Mouse (Mus musculus) liver, embryonic 13.5 days (tissue): ENCODE data around the gene Gadl1. TPM values are rescaled to one million over a fixed set of nuclear protein-coding genes. Genes with fewer than 3 reads are reported as not detected.
A peak's percentile ranks its signal among the peaks of the same experiment; 100 is the strongest.
"Not testable (repeated sequence)": the region's sequence is repeated elsewhere in the genome, so short reads cannot be mapped to it uniquely, and the experiment has no call there.

Source experiments
- ATAC-seq: fragments of 200-750 bp; cut with Nextera tagmentation; 2 replicates; pipeline ENCODE4 v1.8.0; 2017; ENCODE audit warnings: low read depth, mild to moderate bottlenecking, moderate number of reproducible peaks, moderate library complexity
- DNase-seq: peaks from one replicate; pipeline ENCODE4 v3.0.0; 2022
- H3K27ac ChIP-seq: fragments of 300-500 bp; sonication (generic); 2 replicates; pipeline ENCODE4 v1.5.1; 2015; ENCODE audit warnings: moderate library complexity, mild to moderate bottlenecking, inconsistent platforms
- H3K27me3 ChIP-seq: fragments of 300-500 bp; sonication (generic); 2 replicates; pipeline ENCODE4 v1.6.1; 2015; ENCODE audit warnings: mild to moderate bottlenecking, inconsistent platforms
- H3K36me3 ChIP-seq: fragments of 300-500 bp; sonication (generic); 2 replicates; pipeline ENCODE4 v1.6.1; 2015; ENCODE audit warnings: mild to moderate bottlenecking, inconsistent platforms
- H3K4me1 ChIP-seq: fragments of 300-500 bp; sonication (generic); replicated peaks from 2 replicates; pipeline ENCODE4 v1.6.1; 2015; ENCODE audit warnings: inconsistent platforms
- H3K4me2 ChIP-seq: fragments of 300-500 bp; sonication (generic); 2 replicates; pipeline ENCODE4 v1.6.1; 2015; ENCODE audit warnings: inconsistent platforms, mild to moderate bottlenecking, moderate library complexity
- H3K4me3 ChIP-seq: fragments of 300-500 bp; sonication (generic); replicated peaks from 2 replicates; pipeline ENCODE4 v1.5.1; 2015; ENCODE audit warnings: mild to moderate bottlenecking, inconsistent platforms
- H3K9ac ChIP-seq: fragments of 300-500 bp; sonication (generic); 2 replicates; pipeline ENCODE4 v1.6.1; 2015; ENCODE audit warnings: mild to moderate bottlenecking, inconsistent platforms
- H3K9me3 ChIP-seq: fragments of 300-500 bp; sonication (generic); replicated peaks from 2 replicates; pipeline ENCODE4 v1.6.1; 2016; ENCODE audit warnings: inconsistent platforms
- WGBS: fragments of 180-500 bp; shearing (Covaris S2); methylation state at CpG from one replicate; pipeline ENCODE4 v1.1.7; 2015; ENCODE audit not compliant: insufficient replicate concordance; 5-methylcytosine and 5-hydroxymethylcytosine counted together
- polyA plus RNA-seq: library from polyadenylated mRNA; unstranded; fragments of >200 nt; fragmentation: Nextera tagmentation; extraction: Ambion mirVana; gene quantifications from 2 replicates; pipeline ENCODE4 v1.2.1, GENCODE M21; 2015

The Gadl1 gene
- polyA plus RNA-seq, 1 experiment from 2014 or later: 0.39 TPM

GRCm38 (mm10) chr9:116032711-116033110 lies 123.5 kb downstream of the Gadl1 start:
- Histone ChIP-seq H3K4me1 (no peaks in the 10 kb centered on the region), H3K36me3 (no peaks in the 10 kb centered on the region), H3K27ac (no peak overlapping the region), H3K27me3 (no peaks in the 10 kb centered on the region), H3K4me3 (no peak overlapping the region), H3K4me2 (no peak overlapping the region), H3K9ac (no peak overlapping the region), H3K9me3 (no peaks in the 10 kb centered on the region)
- DNase-seq: no peak
- WGBS: 52% methylated on average over 5 of the region's 5 CpGs
- no peak for ATAC-seq

- Histone ChIP-seq H3K36me3 (no peaks in the 10 kb centered on the region), H3K4me1 (no peaks in the 10 kb centered on the region), H3K9ac (no peak overlapping the region), H3K27ac (no peak overlapping the region), H3K4me2 (no peak overlapping the region), H3K4me3 (no peak overlapping the region), H3K9me3 (no peaks in the 10 kb centered on the region), H3K27me3 (no peaks in the 10 kb centered on the region)
- 85% methylated on average over 6 of the region's 6 CpGs for WGBS
- ATAC-seq (no peak), DNase-seq (no peak)
These were observed 129.0 kb downstream of the Gadl1 start for GRCm38 (mm10) chr9:116038275-116038674.

GRCm38 (mm10) chr9:116039981-116040380 lies 130.7 kb downstream of the Gadl1 start:
- H3K9ac ChIP-seq: no peak overlapping the region
- H3K9me3 ChIP-seq: no peaks in the 10 kb centered on the region
- 67% methylated on average over 4 of the region's 4 CpGs for WGBS
- no peak overlapping the region for H3K27ac ChIP-seq
- H3K4me3 ChIP-seq: no peak overlapping the region
- no peaks in the 10 kb centered on the region for H3K36me3 ChIP-seq
- no peak overlapping the region for H3K4me2 ChIP-seq
- DNase-seq (no peak), ATAC-seq (no peak)
- H3K27me3 ChIP-seq: no peaks in the 10 kb centered on the region
- no peaks in the 10 kb centered on the region for H3K4me1 ChIP-seq

GRCm38 (mm10) chr9:116040852-116041251 lies 131.6 kb downstream of the Gadl1 start:
- H3K9ac ChIP-seq, H3K27ac ChIP-seq, ATAC-seq, H3K36me3 ChIP-seq, H3K27me3 ChIP-seq, H3K9me3 ChIP-seq, DNase-seq, H3K4me3 ChIP-seq, H3K4me2 ChIP-seq, H3K4me1 ChIP-seq: not testable (repeated sequence)
- WGBS: 78% methylated on average over 14 of the region's 14 CpGs

- H3K27me3 ChIP-seq: no peaks in the 10 kb centered on the region
- no peak overlapping the region for H3K4me3 ChIP-seq
- DNase-seq: no peak
- 47% methylated on average over 4 of the region's 4 CpGs for WGBS
- H3K9me3 ChIP-seq: no peaks in the 10 kb centered on the region
- H3K4me2 ChIP-seq: no peak overlapping the region
- no peak overlapping the region for H3K27ac ChIP-seq
- no peak for ATAC-seq
- H3K4me1 ChIP-seq: no peaks in the 10 kb centered on the region
- no peak overlapping the region for H3K9ac ChIP-seq
- no peaks in the 10 kb centered on the region for H3K36me3 ChIP-seq
These were observed 132.1 kb downstream of the Gadl1 start for GRCm38 (mm10) chr9:116041369-116041768.

- H3K9ac ChIP-seq: no peak overlapping the region
- no peak for ATAC-seq
- no peak overlapping the region for H3K27ac ChIP-seq
- H3K36me3 ChIP-seq: no peaks in the 10 kb centered on the region
- WGBS: 11% methylated on average over 3 of the region's 3 CpGs
- DNase-seq: peak; percentile 28
- H3K4me3 ChIP-seq: no peak overlapping the region
- H3K27me3 ChIP-seq: no peaks in the 10 kb centered on the region
- no peak overlapping the region for H3K4me2 ChIP-seq
- no peaks in the 10 kb centered on the region for H3K9me3 ChIP-seq
- H3K4me1 ChIP-seq: no peaks in the 10 kb centered on the region
These were observed 132.5 kb downstream of the Gadl1 start for GRCm38 (mm10) chr9:116041787-116042186.

- WGBS: 37% methylated on average over 1 of the region's 1 CpGs
- H3K9ac ChIP-seq: no peak overlapping the region
- H3K9me3 ChIP-seq: no peaks in the 10 kb centered on the region
- H3K27me3 ChIP-seq: no peaks in the 10 kb centered on the region
- H3K36me3 ChIP-seq: no peaks in the 10 kb centered on the region
- no peak for ATAC-seq
- H3K4me3 ChIP-seq: no peak overlapping the region
- no peak overlapping the region for H3K27ac ChIP-seq
- H3K4me2 ChIP-seq: no peak overlapping the region
- no peak for DNase-seq
- H3K4me1 ChIP-seq: no peaks in the 10 kb centered on the region
These were observed 140.7 kb downstream of the Gadl1 start for GRCm38 (mm10) chr9:116049985-116050384.

- H3K4me2 ChIP-seq: no peak overlapping the region
- ATAC-seq: no peak
- H3K9me3 ChIP-seq: no peaks in the 10 kb centered on the region
- no peak overlapping the region for H3K27ac ChIP-seq
- H3K4me3 ChIP-seq: no peak overlapping the region
- no peaks in the 10 kb centered on the region for H3K27me3 ChIP-seq
- no peaks in the 10 kb centered on the region for H3K36me3 ChIP-seq
- WGBS: 73% methylated on average over 8 of the region's 8 CpGs
- H3K4me1 ChIP-seq: no peaks in the 10 kb centered on the region
- H3K9ac ChIP-seq: no peak overlapping the region
- no peak for DNase-seq
These were observed 144.7 kb downstream of the Gadl1 start for GRCm38 (mm10) chr9:116053976-116054375.

GRCm38 (mm10) chr9:116058475-116058874 lies 149.2 kb downstream of the Gadl1 start:
- Histone ChIP-seq H3K4me2 (no peak overlapping the region), H3K27me3 (no peaks in the 10 kb centered on the region), H3K9ac (no peak overlapping the region), H3K9me3 (no peaks in the 10 kb centered on the region), H3K4me1 (no peaks in the 10 kb centered on the region), H3K36me3 (no peaks in the 10 kb centered on the region), H3K27ac (no peak overlapping the region), H3K4me3 (no peak overlapping the region)
- no peak for ATAC-seq
- DNase-seq: no peak
- WGBS: 38% methylated on average over 4 of the region's 4 CpGs

- DNase-seq (no peak), ATAC-seq (no peak)
- H3K4me3 ChIP-seq: no peak overlapping the region
- no peak overlapping the region for H3K27ac ChIP-seq
- no peak overlapping the region for H3K9ac ChIP-seq
- no peaks in the 10 kb centered on the region for H3K36me3 ChIP-seq
- H3K9me3 ChIP-seq: no peaks in the 10 kb centered on the region
- WGBS: 33% methylated on average over 4 of the region's 4 CpGs
- H3K4me1 ChIP-seq: no peaks in the 10 kb centered on the region
- no peaks in the 10 kb centered on the region for H3K27me3 ChIP-seq
- no peak overlapping the region for H3K4me2 ChIP-seq
These were observed 149.9 kb downstream of the Gadl1 start for GRCm38 (mm10) chr9:116059156-116059555.

- 1% methylated on average over 4 of the region's 4 CpGs for WGBS
- Histone ChIP-seq H3K27ac (no peak overlapping the region), H3K9me3 (no peaks in the 10 kb centered on the region), H3K9ac (no peak overlapping the region), H3K4me1 (no peaks in the 10 kb centered on the region), H3K36me3 (no peaks in the 10 kb centered on the region), H3K27me3 (no peaks in the 10 kb centered on the region), H3K4me3 (no peak overlapping the region), H3K4me2 (no peak overlapping the region)
- ATAC-seq: no peak
- DNase-seq: no peak
These were observed 151.4 kb downstream of the Gadl1 start for GRCm38 (mm10) chr9:116060691-116061090.

- DNase-seq: no peak
- no peaks in the 10 kb centered on the region for H3K4me1 ChIP-seq
- ATAC-seq: no peak
These were observed 155.5 kb downstream of the Gadl1 start for GRCm38 (mm10) chr9:116064774-116065173.

More at GRCm38 (mm10) chr9:116064774-116065173, 155.5 kb downstream of the Gadl1 start:
- Histone ChIP-seq H3K4me2 (no peak overlapping the region), H3K9me3 (no peaks in the 10 kb centered on the region), H3K27me3 (no peaks in the 10 kb centered on the region), H3K9ac (no peak overlapping the region), H3K4me3 (no peak overlapping the region), H3K27ac (no peak overlapping the region), H3K36me3 (no peaks in the 10 kb centered on the region)
- WGBS: 83% methylated on average over 17 of the region's 17 CpGs
